Mouse (Mus musculus): Measurements from ENCODE around the gene Ripk1. TPM values are rescaled to one million over a fixed set of nuclear protein-coding genes. Genes with fewer than 3 reads are reported as not detected.

The Ripk1 gene
- polyA plus RNA-seq, 1 experiment from 2014 or later: 9.8 TPM

DNA sequence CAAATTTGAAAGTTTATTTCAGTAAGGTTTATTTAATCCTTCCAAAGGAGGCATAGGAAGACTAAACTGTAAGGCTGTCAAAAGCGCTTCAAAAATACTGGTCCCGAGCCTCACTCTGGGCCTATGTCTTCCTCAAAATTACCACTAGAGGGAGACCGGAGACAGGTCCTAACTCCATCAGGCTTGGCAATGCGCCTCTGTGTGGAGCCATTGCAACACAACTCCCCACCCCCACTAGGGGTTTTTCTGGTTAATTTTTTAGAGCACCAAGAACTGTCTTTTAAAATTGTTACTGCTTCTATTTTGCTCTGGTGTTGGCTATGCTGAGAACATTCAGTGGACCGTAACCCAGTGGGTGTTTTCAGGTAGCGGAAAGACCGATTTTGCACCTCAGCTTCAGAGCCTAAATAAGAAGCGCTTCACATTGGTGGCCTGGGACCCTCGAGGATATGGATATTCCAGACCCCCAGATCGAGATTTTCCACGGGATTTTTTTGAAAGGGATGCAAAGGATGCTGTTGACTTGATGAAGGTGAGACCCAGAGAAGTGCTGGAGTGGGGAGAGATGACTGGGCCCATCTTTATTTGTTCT is 44.4 kb downstream of the Ripk1 start:
- Histone ChIP-seq H3K36me3 (ENCODE audit: control insufficient read depth, insufficient read depth, low read length) (no peaks in the 10 kb centered on the region), H3K9ac (ENCODE audit: low read length) (no peak overlapping the region), H3K27me3 (ENCODE audit: control insufficient read depth, insufficient read depth, low read length) (no peaks in the 10 kb centered on the region), H3K4me3 (ENCODE audit: low read depth, low read length) (no peak overlapping the region), H3K4me2 (ENCODE audit: low read depth, low read length, severe bottlenecking) (no peak overlapping the region), H3K4me1 (replicated peaks; ENCODE audit: control insufficient read depth, insufficient read depth, low read length) (no peaks in the 10 kb centered on the region), H3K9me3 (ENCODE audit: control insufficient read depth, low read length) (no peaks in the 10 kb centered on the region), H3K27ac (ENCODE audit: low read depth, low read length) (no peak overlapping the region)
- 45% methylated on average over 11 of the region's 11 CpGs for WGBS
- ATAC-seq (replicated peaks; ENCODE audit: low FRiP score): peak; percentile 93
- DNase-seq (ENCODE audit: low spot score): peak; percentile 76

- WGBS: 69% methylated on average over 3 of the region's 3 CpGs
- no peak overlapping the region for H3K4me2 ChIP-seq (ENCODE audit: low read depth, low read length, severe bottlenecking)
- H3K4me1 ChIP-seq (replicated peaks; ENCODE audit: control insufficient read depth, insufficient read depth, low read length): no peaks in the 10 kb centered on the region
Observed at GRCm38 (mm10) chr13:34047526-34047925, 45.4 kb downstream of the Ripk1 start.

GRCm38 (mm10) chr13:34050479-34050878 is 48.3 kb downstream of the Ripk1 start:
- no peak overlapping the region for H3K9ac ChIP-seq (ENCODE audit: low read length)
- H3K36me3 ChIP-seq (ENCODE audit: control insufficient read depth, insufficient read depth, low read length): no peaks in the 10 kb centered on the region; the same call in 1 of the 2 replicates
- ATAC-seq (replicated peaks; ENCODE audit: low FRiP score) (no peak), DNase-seq (ENCODE audit: low spot score) (no peak)
- H3K4me3 ChIP-seq (ENCODE audit: low read depth, low read length): no peak overlapping the region
- H3K4me1 ChIP-seq (replicated peaks; ENCODE audit: control insufficient read depth, insufficient read depth, low read length): no peaks in the 10 kb centered on the region
- WGBS: 95% methylated on average over 8 of the region's 8 CpGs
- no peak overlapping the region for H3K4me2 ChIP-seq (ENCODE audit: low read depth, low read length, severe bottlenecking)
- H3K27me3 ChIP-seq (ENCODE audit: control insufficient read depth, insufficient read depth, low read length): no peaks in the 10 kb centered on the region
- no peak overlapping the region for H3K27ac ChIP-seq (ENCODE audit: low read depth, low read length)
- H3K9me3 ChIP-seq (ENCODE audit: control insufficient read depth, low read length): no peaks in the 10 kb centered on the region

More at GRCm38 (mm10) chr13:34047526-34047925, 45.4 kb downstream of the Ripk1 start:
- no peak for DNase-seq (ENCODE audit: low spot score)
- H3K4me3 ChIP-seq (ENCODE audit: low read depth, low read length): no peak overlapping the region
- no peak for ATAC-seq (replicated peaks; ENCODE audit: low FRiP score)
- H3K36me3 ChIP-seq (ENCODE audit: control insufficient read depth, insufficient read depth, low read length): no peaks in the 10 kb centered on the region
- H3K9me3 ChIP-seq (ENCODE audit: control insufficient read depth, low read length): no peaks in the 10 kb centered on the region
- no peak overlapping the region for H3K9ac ChIP-seq (ENCODE audit: low read length)
- H3K27ac ChIP-seq (ENCODE audit: low read depth, low read length): no peak overlapping the region
- H3K27me3 ChIP-seq (ENCODE audit: control insufficient read depth, insufficient read depth, low read length): no peaks in the 10 kb centered on the region

DNA sequence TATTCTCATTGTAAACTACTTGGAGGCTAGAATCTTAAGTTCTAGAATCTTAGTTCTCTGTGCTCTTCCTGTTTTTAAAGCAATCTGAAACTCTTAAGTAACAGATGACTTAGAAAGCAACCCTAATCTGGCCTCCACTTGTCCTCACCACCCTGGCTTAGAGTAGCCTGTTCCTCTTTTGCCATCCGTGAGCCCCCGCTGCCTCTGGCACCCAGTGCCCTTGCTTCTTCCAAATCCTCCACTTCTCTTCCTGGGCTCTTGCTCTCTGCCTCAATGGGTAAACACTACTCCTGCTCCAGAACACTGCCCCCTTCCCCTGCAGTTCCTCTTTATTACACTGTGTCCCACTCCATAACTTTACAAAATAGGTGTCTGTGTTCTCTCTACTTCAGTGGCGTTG is 49.5 kb downstream of the Ripk1 start:
- Histone ChIP-seq H3K4me3 (ENCODE audit: low read depth, low read length) (no peak overlapping the region), H3K4me1 (replicated peaks; ENCODE audit: control insufficient read depth, insufficient read depth, low read length) (no peaks in the 10 kb centered on the region), H3K9me3 (ENCODE audit: control insufficient read depth, low read length) (no peaks in the 10 kb centered on the region), H3K27me3 (ENCODE audit: control insufficient read depth, insufficient read depth, low read length) (no peaks in the 10 kb centered on the region), H3K27ac (ENCODE audit: low read depth, low read length) (no peak overlapping the region), H3K4me2 (ENCODE audit: low read depth, low read length, severe bottlenecking) (no peak overlapping the region), H3K36me3 (ENCODE audit: control insufficient read depth, insufficient read depth, low read length) (peaks cover 3% of the 10 kb centered on the region; the same call in 1 of the 2 replicates), H3K9ac (ENCODE audit: low read length) (no peak overlapping the region)
- no peak for DNase-seq (ENCODE audit: low spot score)
- no peak for ATAC-seq (replicated peaks; ENCODE audit: low FRiP score)
- 98% methylated on average over 3 of the region's 3 CpGs for WGBS

GRCm38 (mm10) chr13:34053673-34054282 is 51.6 kb downstream of the Ripk1 start:
- no peak for ATAC-seq (replicated peaks; ENCODE audit: low FRiP score)
- 88% methylated on average over 13 of the region's 13 CpGs for WGBS

DNA sequence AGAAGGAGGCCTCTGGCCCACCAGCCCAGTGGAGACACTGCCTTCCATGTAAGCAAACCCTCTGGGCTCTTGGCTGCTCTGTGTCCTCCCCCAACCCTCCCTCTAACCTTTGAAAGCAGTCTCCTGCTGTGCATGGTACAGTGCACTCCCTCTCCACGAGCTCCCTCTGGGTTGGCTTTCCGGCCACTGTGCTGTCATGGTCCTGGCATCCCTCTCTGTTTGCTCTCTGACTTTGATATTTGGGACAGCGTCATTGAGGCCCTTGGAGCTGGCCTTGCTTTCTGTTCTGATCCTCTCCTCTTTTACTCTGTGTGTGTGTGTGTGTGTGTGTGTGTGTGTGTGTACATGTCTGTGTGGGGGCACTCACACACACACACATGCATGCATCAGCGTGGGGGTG is 52.2 kb downstream of the Ripk1 start:
- Histone ChIP-seq H3K27me3 (ENCODE audit: control insufficient read depth, insufficient read depth, low read length) (no peaks in the 10 kb centered on the region), H3K9me3 (ENCODE audit: control insufficient read depth, low read length) (no peaks in the 10 kb centered on the region), H3K4me3 (ENCODE audit: low read depth, low read length) (no peak overlapping the region), H3K36me3 (ENCODE audit: control insufficient read depth, insufficient read depth, low read length) (peaks cover 3% of the 10 kb centered on the region; the same call in 1 of the 2 replicates), H3K27ac (ENCODE audit: low read depth, low read length) (no peak overlapping the region), H3K4me2 (ENCODE audit: low read depth, low read length, severe bottlenecking) (no peak overlapping the region), H3K9ac (ENCODE audit: low read length) (no peak overlapping the region), H3K4me1 (replicated peaks; ENCODE audit: control insufficient read depth, insufficient read depth, low read length) (no peaks in the 10 kb centered on the region)
- WGBS: 79% methylated on average over 4 of the region's 4 CpGs
- ATAC-seq (replicated peaks; ENCODE audit: low FRiP score) (no peak), DNase-seq (ENCODE audit: low spot score) (no peak)

More at GRCm38 (mm10) chr13:34053673-34054282, 51.6 kb downstream of the Ripk1 start:
- Histone ChIP-seq H3K27me3 (ENCODE audit: control insufficient read depth, insufficient read depth, low read length) (no peaks in the 10 kb centered on the region), H3K4me2 (ENCODE audit: low read depth, low read length, severe bottlenecking) (no peak overlapping the region), H3K4me1 (replicated peaks; ENCODE audit: control insufficient read depth, insufficient read depth, low read length) (no peaks in the 10 kb centered on the region), H3K9ac (ENCODE audit: low read length) (no peak overlapping the region; the same call in 1 of the 2 replicates), H3K9me3 (ENCODE audit: control insufficient read depth, low read length) (no peaks in the 10 kb centered on the region), H3K4me3 (ENCODE audit: low read depth, low read length) (no peak overlapping the region), H3K36me3 (ENCODE audit: control insufficient read depth, insufficient read depth, low read length) (peaks cover 3% of the 10 kb centered on the region; the same call in 1 of the 2 replicates), H3K27ac (ENCODE audit: low read depth, low read length) (no peak overlapping the region)
- no peak for DNase-seq (ENCODE audit: low spot score)

GRCm38 (mm10) chr13:34054983-34055382 is 52.8 kb downstream of the Ripk1 start:
- H3K27me3 ChIP-seq (ENCODE audit: control insufficient read depth, insufficient read depth, low read length): no peaks in the 10 kb centered on the region
- DNase-seq (ENCODE audit: low spot score): no peak
- H3K4me2 ChIP-seq (ENCODE audit: low read depth, low read length, severe bottlenecking): no peak overlapping the region
- no peak overlapping the region for H3K4me3 ChIP-seq (ENCODE audit: low read depth, low read length)
- H3K9ac ChIP-seq (ENCODE audit: low read length): no peak overlapping the region
- peaks cover 3% of the 10 kb centered on the region; the same call in 1 of the 2 replicates for H3K36me3 ChIP-seq (ENCODE audit: control insufficient read depth, insufficient read depth, low read length)
- H3K4me1 ChIP-seq (replicated peaks; ENCODE audit: control insufficient read depth, insufficient read depth, low read length): no peaks in the 10 kb centered on the region
- no peak overlapping the region for H3K27ac ChIP-seq (ENCODE audit: low read depth, low read length)
- ATAC-seq (replicated peaks; ENCODE audit: low FRiP score): no peak
- H3K9me3 ChIP-seq (ENCODE audit: control insufficient read depth, low read length): no peaks in the 10 kb centered on the region
- 94% methylated on average over 3 of the region's 3 CpGs for WGBS

- Histone ChIP-seq H3K36me3 (ENCODE audit: control insufficient read depth, insufficient read depth, low read length) (peaks cover 3% of the 10 kb centered on the region; the same call in 1 of the 2 replicates), H3K27ac (ENCODE audit: low read depth, low read length) (no peak overlapping the region), H3K9ac (ENCODE audit: low read length) (no peak overlapping the region), H3K27me3 (ENCODE audit: control insufficient read depth, insufficient read depth, low read length) (no peaks in the 10 kb centered on the region), H3K9me3 (ENCODE audit: control insufficient read depth, low read length) (no peaks in the 10 kb centered on the region), H3K4me1 (replicated peaks; ENCODE audit: control insufficient read depth, insufficient read depth, low read length) (no peaks in the 10 kb centered on the region), H3K4me2 (ENCODE audit: low read depth, low read length, severe bottlenecking) (no peak overlapping the region), H3K4me3 (ENCODE audit: low read depth, low read length) (no peak overlapping the region)
- no peak for DNase-seq (ENCODE audit: low spot score)
- no peak for ATAC-seq (replicated peaks; ENCODE audit: low FRiP score)
- WGBS: 80% methylated on average over 1 of the region's 1 CpGs
Observed at GRCm38 (mm10) chr13:34057252-34057651, 55.1 kb downstream of the Ripk1 start.

GRCm38 (mm10) chr13:34060061-34060460 is 57.9 kb downstream of the Ripk1 start:
- H3K9me3 ChIP-seq (ENCODE audit: control insufficient read depth, low read length): no peaks in the 10 kb centered on the region
- no peak overlapping the region for H3K4me3 ChIP-seq (ENCODE audit: low read depth, low read length)
- no peak overlapping the region for H3K27ac ChIP-seq (ENCODE audit: low read depth, low read length)
- ATAC-seq (replicated peaks; ENCODE audit: low FRiP score): no peak
- peaks cover 3% of the 10 kb centered on the region; the same call in 1 of the 2 replicates for H3K36me3 ChIP-seq (ENCODE audit: control insufficient read depth, insufficient read depth, low read length)
- no peak overlapping the region for H3K4me2 ChIP-seq (ENCODE audit: low read depth, low read length, severe bottlenecking)
- no peaks in the 10 kb centered on the region for H3K27me3 ChIP-seq (ENCODE audit: control insufficient read depth, insufficient read depth, low read length)
- no peaks in the 10 kb centered on the region for H3K4me1 ChIP-seq (replicated peaks; ENCODE audit: control insufficient read depth, insufficient read depth, low read length)
- DNase-seq (ENCODE audit: low spot score): peak; percentile 4
- no peak overlapping the region for H3K9ac ChIP-seq (ENCODE audit: low read length)
- 91% methylated on average over 9 of the region's 9 CpGs for WGBS
